Mouse (Mus musculus) telencephalon, adult 2 months (tissue): Measurements from ENCODE around the gene Ifne.

ENCODE experiments used
- DNase-seq: peaks from one replicate; pipeline ENCODE4 v3.0.0-alpha.2; 2011; ENCODE audit warnings: low read depth, low spot score

Gene Ifne

GRCm38 (mm10) chr4:88880101-88880500, at the start of gene Ifne:
Gene Ifne, minus strand, starts transcription at chr4:88880201.
- DNase-seq: no peak

GRCm38 (mm10) chr4:88928341-88929102, 48.5 kb upstream of the Ifne start:
- DNase-seq: no peak

GRCm38 (mm10) chr4:88927850-88928249, 47.8 kb upstream of the Ifne start:
- DNase-seq: no peak

- DNase-seq: no peak
These were observed 46.6 kb upstream of the Ifne start for GRCm38 (mm10) chr4:88926637-88927036.

- DNase-seq: no peak
These were observed 46.1 kb upstream of the Ifne start for GRCm38 (mm10) chr4:88926082-88926481.

GRCm38 (mm10) chr4:88925456-88925855, 45.5 kb upstream of the Ifne start:
- DNase-seq: no peak

- DNase-seq: no peak
These were observed 41.3 kb upstream of the Ifne start for GRCm38 (mm10) chr4:88921280-88921679.

GRCm38 (mm10) chr4:88917770-88918460, 37.9 kb upstream of the Ifne start:
- no peak for DNase-seq

- DNase-seq: no peak
These were observed 36.3 kb upstream of the Ifne start for GRCm38 (mm10) chr4:88916306-88916705.

- no peak for DNase-seq
These were observed 34.0 kb upstream of the Ifne start for GRCm38 (mm10) chr4:88913984-88914383.

GRCm38 (mm10) chr4:88912882-88913281, 32.9 kb upstream of the Ifne start:
- no peak for DNase-seq

- DNase-seq: no peak
These were observed 32.2 kb upstream of the Ifne start for GRCm38 (mm10) chr4:88912187-88912586.

GRCm38 (mm10) chr4:88909600-88910534, 29.9 kb upstream of the Ifne start:
- no peak for DNase-seq

- DNase-seq: no peak
These were observed 13.3 kb upstream of the Ifne start for GRCm38 (mm10) chr4:88893201-88893754.

- no peak for DNase-seq
These were observed 8.2 kb upstream of the Ifne start for GRCm38 (mm10) chr4:88888236-88888635.

- no peak for DNase-seq
These were observed 1.2 kb downstream of the Ifne start for GRCm38 (mm10) chr4:88878772-88879171.

GRCm38 (mm10) chr4:88878246-88878645, 1.8 kb downstream of the Ifne start:
- no peak for DNase-seq

GRCm38 (mm10) chr4:88876520-88876919, 3.5 kb downstream of the Ifne start:
- no peak for DNase-seq

- DNase-seq: no peak
These were observed 4.4 kb downstream of the Ifne start for GRCm38 (mm10) chr4:88875435-88876095.

- DNase-seq: peak; percentile 11
These were observed 7.3 kb downstream of the Ifne start for GRCm38 (mm10) chr4:88872691-88873090.
